Mouse (Mus musculus) cerebellum, postnatal 36 days (tissue): Measurements from ENCODE around the gene Tspan11.
A peak's percentile ranks its signal among the peaks of the same experiment; 100 is the strongest.

ENCODE experiments used
- DNase-seq, 2 experiments: peaks; one replicate each; pipeline ENCODE4 v3.0.0; 2021 to 2022; ENCODE audit warnings: mixed read lengths in 2 of 2

Gene Tspan11

GRCm38 (mm10) chr6:127887511-127888421 lies at the start of gene Tspan11:
Gene Tspan11, plus strand, starts transcription at chr6:127887589.
- DNase-seq = peak; percentile 12 to 19

- DNase-seq = no peak
Observed at GRCm38 (mm10) chr6:127837910-127838309, 49.5 kb upstream of the Tspan11 start.

GRCm38 (mm10) chr6:127839538-127839937 lies 47.9 kb upstream of the Tspan11 start:
- DNase-seq = no peak

GRCm38 (mm10) chr6:127840171-127840570 lies 47.2 kb upstream of the Tspan11 start:
- no peak for DNase-seq

GRCm38 (mm10) chr6:127841326-127841725 lies 46.1 kb upstream of the Tspan11 start:
- DNase-seq = no peak

GRCm38 (mm10) chr6:127846521-127846920 lies 40.9 kb upstream of the Tspan11 start:
- DNase-seq = no peak

GRCm38 (mm10) chr6:127849496-127849895 lies 37.9 kb upstream of the Tspan11 start:
- no peak for DNase-seq

GRCm38 (mm10) chr6:127851611-127852010 lies 35.8 kb upstream of the Tspan11 start:
- no peak for DNase-seq

GRCm38 (mm10) chr6:127853241-127853640 lies 34.1 kb upstream of the Tspan11 start:
- no peak for DNase-seq

- peak in 1 of 2 experiments; percentile 16 for DNase-seq
Observed at GRCm38 (mm10) chr6:127853771-127854687, 33.4 kb upstream of the Tspan11 start.

- DNase-seq = no peak
Observed at GRCm38 (mm10) chr6:127854688-127855013, 32.7 kb upstream of the Tspan11 start.

GRCm38 (mm10) chr6:127855711-127856295 lies 31.6 kb upstream of the Tspan11 start:
- DNase-seq = no peak

GRCm38 (mm10) chr6:127861951-127862350 lies 25.4 kb upstream of the Tspan11 start:
- DNase-seq = no peak

- DNase-seq = no peak
Observed at GRCm38 (mm10) chr6:127865391-127865790, 22.0 kb upstream of the Tspan11 start.

- no peak for DNase-seq
Observed at GRCm38 (mm10) chr6:127868546-127868945, 18.8 kb upstream of the Tspan11 start.

- no peak for DNase-seq
Observed at GRCm38 (mm10) chr6:127869121-127869520, 18.3 kb upstream of the Tspan11 start.

- DNase-seq = no peak
Observed at GRCm38 (mm10) chr6:127870345-127871324, 16.8 kb upstream of the Tspan11 start.

GRCm38 (mm10) chr6:127871436-127871835 lies 16.0 kb upstream of the Tspan11 start:
- DNase-seq = no peak

GRCm38 (mm10) chr6:127872581-127872980 lies 14.8 kb upstream of the Tspan11 start:
- DNase-seq = no peak

GRCm38 (mm10) chr6:127875883-127876282 lies 11.5 kb upstream of the Tspan11 start:
- DNase-seq = no peak

- DNase-seq = no peak
Observed at GRCm38 (mm10) chr6:127876436-127876835, 11.0 kb upstream of the Tspan11 start.

- no peak for DNase-seq
Observed at GRCm38 (mm10) chr6:127877026-127877425, 10.4 kb upstream of the Tspan11 start.
